Mouse (Mus musculus): ENCODE data around the gene Phkb. TPM values are rescaled to one million over a fixed set of nuclear protein-coding genes. Genes with fewer than 3 reads are reported as not detected.

The Phkb gene
- polyA plus RNA-seq, 1 experiment from 2014 or later = 32.5 TPM

DNA sequence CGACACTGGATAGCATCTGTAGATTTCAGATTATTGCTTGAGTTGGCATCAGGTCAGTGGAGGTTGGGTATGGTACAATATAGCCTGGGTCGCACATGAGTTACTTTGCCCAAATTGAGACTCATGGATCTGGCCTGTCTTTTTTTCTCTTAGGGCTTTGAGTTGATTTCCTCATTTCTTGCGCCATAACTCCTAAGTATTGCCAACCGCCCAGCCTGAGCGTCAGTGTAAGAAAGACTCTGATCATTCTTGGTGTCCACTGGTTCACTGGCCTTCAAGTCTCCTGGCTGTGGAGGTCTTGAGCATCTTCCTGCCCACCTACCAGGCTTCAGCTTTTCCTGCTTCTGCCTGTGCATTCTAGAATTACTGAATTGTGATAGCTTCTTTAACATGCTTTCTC lies 104.1 kb downstream of the Phkb start:
- POLR2A ChIA-PET = interaction anchor here (0.6 kb wide), 1 partner anchor 1568 kb away, joined by 5 read pairs; no protein-coding TSS in a partner anchor
- H3K27me3 ChIP-seq = no peaks in the 10 kb centered on the region
- in situ Hi-C loops (cut with MboI; ENCODE audit: low pct_unique_long_range_greater_than_20kb) = no loop called here
- ATAC-seq (no peak), DNase-seq (ENCODE audit: low read depth, low spot score) (no peak)
- no peak for TF ChIP-seq CTCF (IDR thresholded peaks at IDR 0.05)
- CTCF ChIA-PET = no interaction called here

DNA sequence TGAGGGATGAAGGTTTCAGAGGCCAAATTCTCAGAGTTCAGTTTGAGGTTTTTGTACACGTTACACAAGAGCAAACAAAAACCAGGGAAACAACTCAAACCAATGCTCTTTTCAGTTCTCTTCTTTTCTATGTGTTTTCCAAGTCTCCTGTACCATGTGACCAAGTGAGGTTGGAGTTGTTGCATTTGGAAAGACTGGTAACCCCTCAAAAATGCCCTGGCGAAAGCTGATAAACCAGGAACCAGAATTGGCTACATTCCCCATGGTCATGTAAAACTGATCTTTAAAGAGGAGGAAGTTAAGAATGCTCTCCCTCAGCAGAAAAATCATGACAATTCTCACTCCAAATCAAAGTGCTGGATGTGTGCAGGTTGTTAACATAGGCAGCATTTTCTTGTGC lies 117.6 kb downstream of the Phkb start:
- TF ChIP-seq CTCF (IDR thresholded peaks at IDR 0.05) = no peak
- H3K27me3 ChIP-seq = no peaks in the 10 kb centered on the region
- in situ Hi-C loops (cut with MboI; ENCODE audit: low pct_unique_long_range_greater_than_20kb) = no loop called here
- CTCF ChIA-PET = no interaction called here
- DNase-seq (ENCODE audit: low read depth, low spot score) = no peak
- no peak for ATAC-seq
- POLR2A ChIA-PET = no interaction called here

DNA sequence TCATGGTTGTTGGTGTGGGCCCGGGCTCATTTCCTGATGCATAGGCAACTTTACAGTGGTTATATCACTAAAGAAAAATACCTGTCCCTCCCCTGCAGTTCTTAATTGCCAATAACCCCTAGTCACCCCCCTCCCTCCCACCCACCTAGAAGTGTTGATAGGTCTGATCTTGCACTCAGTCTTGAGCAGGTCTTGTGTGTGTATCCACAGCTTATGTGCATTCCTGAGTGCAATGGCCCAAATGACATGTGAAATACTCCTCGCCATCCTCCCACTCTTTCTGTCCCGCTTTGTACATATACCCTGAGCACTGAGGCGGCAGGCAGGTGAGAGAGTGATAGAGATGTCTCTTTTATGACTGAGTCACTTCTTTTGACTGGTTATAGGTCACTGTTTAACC lies 119.1 kb downstream of the Phkb start:
- TF ChIP-seq CTCF (IDR thresholded peaks at IDR 0.05) = no peak
- no peaks in the 10 kb centered on the region for H3K27me3 ChIP-seq
- no peak for ATAC-seq
- CTCF ChIA-PET = no interaction called here
- POLR2A ChIA-PET = no interaction called here
- in situ Hi-C loops (cut with MboI; ENCODE audit: low pct_unique_long_range_greater_than_20kb) = no loop called here
- no peak for DNase-seq (ENCODE audit: low read depth, low spot score)

DNA sequence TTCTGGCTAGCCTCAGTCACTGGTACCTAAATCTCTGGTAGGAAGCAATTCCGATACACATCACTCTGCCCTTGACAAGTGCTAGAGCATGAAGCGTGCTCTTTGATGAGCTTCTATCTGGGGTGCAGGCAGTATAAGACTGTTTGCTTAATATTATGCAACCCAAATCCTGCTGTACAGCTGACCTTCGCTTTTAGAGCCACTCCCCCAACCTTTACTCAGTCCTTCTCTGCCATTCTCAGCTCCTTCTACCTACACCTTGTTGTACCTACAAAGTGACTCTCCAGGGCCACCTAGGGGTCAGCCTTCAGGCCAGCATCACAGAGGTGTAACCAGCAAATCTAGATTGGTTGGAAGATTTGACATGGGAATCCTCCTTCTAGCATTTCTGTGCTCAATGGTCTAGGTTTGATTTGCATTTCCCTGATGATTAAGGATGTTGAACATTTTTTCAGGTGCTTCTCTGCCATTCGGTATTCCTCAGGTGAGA lies 136.9 kb downstream of the Phkb start:
- POLR2A ChIA-PET = no interaction called here
- no peaks in the 10 kb centered on the region for H3K27me3 ChIP-seq
- DNase-seq (ENCODE audit: low read depth, low spot score) (no peak), ATAC-seq (no peak)
- TF ChIP-seq CTCF (IDR thresholded peaks at IDR 0.05) = peak; percentile 37
- CTCF ChIA-PET = no interaction called here
- in situ Hi-C loops (cut with MboI; ENCODE audit: low pct_unique_long_range_greater_than_20kb) = no loop called here

GRCm38 (mm10) chr8:85992911-85993310 lies 152.2 kb downstream of the Phkb start:
- CTCF ChIA-PET = no interaction called here
- no peaks in the 10 kb centered on the region for H3K27me3 ChIP-seq
- ATAC-seq = no peak
- in situ Hi-C loops (cut with MboI; ENCODE audit: low pct_unique_long_range_greater_than_20kb) = no loop called here
- POLR2A ChIA-PET = no interaction called here
- TF ChIP-seq CTCF (IDR thresholded peaks at IDR 0.05) = no peak
- no peak for DNase-seq (ENCODE audit: low read depth, low spot score)

DNA sequence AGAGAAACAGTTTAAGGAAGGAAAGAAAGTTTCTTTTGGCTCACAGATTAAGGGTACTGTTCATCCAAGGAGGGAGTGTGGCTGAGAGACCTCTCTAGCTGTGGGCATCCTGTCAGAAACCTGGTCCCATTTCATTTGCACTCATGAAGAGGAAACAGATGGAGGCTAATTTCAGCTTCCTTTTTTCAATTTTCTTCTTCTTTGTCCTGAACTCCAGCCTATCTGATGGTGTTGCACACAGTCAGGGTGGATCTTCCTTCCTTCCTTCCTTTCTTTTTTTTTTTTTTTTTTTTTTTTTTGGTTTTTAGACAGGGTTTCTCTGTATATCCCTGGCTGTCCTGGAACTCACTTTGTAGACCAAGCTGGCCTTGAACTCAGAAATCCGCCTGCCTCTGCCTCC lies 152.9 kb downstream of the Phkb start:
- no peak for ATAC-seq
- H3K27me3 ChIP-seq = no peaks in the 10 kb centered on the region
- ChIA-PET CTCF (no interaction called here), POLR2A (no interaction called here)
- in situ Hi-C loops (cut with MboI; ENCODE audit: low pct_unique_long_range_greater_than_20kb) = no loop called here
- TF ChIP-seq CTCF (IDR thresholded peaks at IDR 0.05) = no peak
- DNase-seq (ENCODE audit: low read depth, low spot score) = no peak

DNA sequence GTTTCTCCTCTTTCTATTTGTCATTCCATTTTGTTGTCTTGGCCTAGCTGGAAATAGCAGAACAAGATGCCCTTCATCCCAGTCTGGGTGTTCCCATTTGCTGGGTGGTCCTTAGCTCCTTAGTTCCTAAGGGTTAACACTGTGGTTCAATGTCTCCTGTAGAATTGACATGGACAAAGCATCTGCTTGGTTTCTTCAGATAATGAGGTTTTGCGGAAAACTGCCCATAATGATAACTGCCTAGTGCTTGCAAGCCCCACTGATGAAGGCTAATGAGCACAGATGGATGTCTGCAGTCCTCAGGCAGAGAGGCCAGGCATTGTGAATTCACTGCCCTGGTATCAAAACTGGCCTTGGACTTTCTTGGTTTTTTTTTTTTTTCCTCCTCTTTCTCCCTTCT lies 155.2 kb downstream of the Phkb start:
- POLR2A ChIA-PET = interaction anchor here (0.7 kb wide), 1 partner anchor 22 kb away, joined by 3 read pairs; no protein-coding TSS in a partner anchor
- no peak for DNase-seq (ENCODE audit: low read depth, low spot score)
- no peaks in the 10 kb centered on the region for H3K27me3 ChIP-seq
- no peak for ATAC-seq
- in situ Hi-C loops (cut with MboI; ENCODE audit: low pct_unique_long_range_greater_than_20kb) = no loop called here
- CTCF ChIA-PET = interaction anchor here (1.1 kb wide), 1 partner anchor 22 kb away, joined by 4 read pairs; no protein-coding TSS in a partner anchor
- no peak for TF ChIP-seq CTCF (IDR thresholded peaks at IDR 0.05)

- no peaks in the 10 kb centered on the region for H3K27me3 ChIP-seq
- ATAC-seq (no peak), DNase-seq (ENCODE audit: low read depth, low spot score) (no peak)
- CTCF ChIA-PET = no interaction called here
- POLR2A ChIA-PET = no interaction called here
- TF ChIP-seq CTCF (IDR thresholded peaks at IDR 0.05) = no peak
- in situ Hi-C loops (cut with MboI; ENCODE audit: low pct_unique_long_range_greater_than_20kb) = no loop called here
These were observed 165.7 kb downstream of the Phkb start for GRCm38 (mm10) chr8:86006485-86006884.

DNA sequence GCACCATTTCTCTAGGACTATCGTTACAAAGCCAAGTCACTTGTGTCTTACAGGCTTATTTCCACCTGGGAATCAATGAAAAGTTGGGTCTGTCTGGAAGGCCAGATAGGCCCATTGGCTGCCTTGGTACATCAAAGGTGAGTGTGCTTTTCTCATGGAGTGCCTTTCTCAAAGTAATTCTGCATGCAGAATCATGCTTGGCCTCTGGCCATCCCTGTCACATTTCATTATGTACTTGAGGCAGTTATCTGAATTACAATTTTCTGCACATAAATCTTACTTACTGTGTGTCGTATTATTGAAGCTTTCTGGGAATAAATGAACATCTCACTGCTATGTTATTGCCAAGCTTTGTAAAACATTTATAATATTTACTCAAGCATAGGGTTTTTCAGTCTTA lies 176.0 kb downstream of the Phkb start:
- POLR2A ChIA-PET = no interaction called here
- no peak for DNase-seq (ENCODE audit: low read depth, low spot score)
- H3K27me3 ChIP-seq = no peaks in the 10 kb centered on the region
- in situ Hi-C loops (cut with MboI; ENCODE audit: low pct_unique_long_range_greater_than_20kb) = no loop called here
- ATAC-seq = no peak
- TF ChIP-seq CTCF (IDR thresholded peaks at IDR 0.05) = no peak
- CTCF ChIA-PET = interaction anchor here (1.5 kb wide), 1 partner anchor 16 kb away, joined by 5 read pairs; no protein-coding TSS in a partner anchor

DNA sequence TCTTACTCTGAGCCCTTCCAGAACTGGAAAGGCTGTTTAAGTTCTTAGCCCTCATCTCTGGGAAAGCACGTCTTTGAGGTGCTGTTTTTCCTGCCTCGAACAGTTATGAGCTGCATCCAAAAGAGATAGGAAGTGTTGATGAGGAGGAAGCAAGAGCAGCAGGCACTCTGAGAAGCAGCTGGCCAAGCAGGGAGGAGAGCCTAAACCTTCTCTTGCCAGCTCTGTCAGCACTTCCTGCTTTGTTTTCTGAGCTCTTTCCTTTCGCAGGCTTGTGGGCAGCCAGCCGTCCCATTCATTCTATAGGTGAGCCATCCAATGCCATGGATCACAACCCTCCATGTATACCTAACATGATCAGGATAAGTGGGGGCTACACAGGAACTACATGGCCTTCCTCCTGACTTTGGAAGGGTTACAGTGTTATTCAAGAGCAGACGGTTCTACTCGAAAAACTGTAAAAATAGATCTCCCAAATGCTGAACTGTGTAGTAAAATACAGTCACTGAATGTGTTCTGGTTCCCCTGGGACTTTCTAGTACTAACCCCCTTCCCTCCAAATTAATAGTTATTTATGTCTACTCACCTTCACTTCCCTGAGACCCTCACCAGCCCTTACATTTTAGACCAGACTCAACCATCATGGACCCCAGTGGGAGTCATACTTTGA lies 188.0 kb downstream of the Phkb start:
- no peak for TF ChIP-seq CTCF (IDR thresholded peaks at IDR 0.05)
- POLR2A ChIA-PET = interaction anchor here (0.6 kb wide), 1 partner anchor 286 kb away, joined by 4 read pairs; no protein-coding TSS in a partner anchor
- ATAC-seq (no peak), DNase-seq (ENCODE audit: low read depth, low spot score) (no peak)
- no peaks in the 10 kb centered on the region for H3K27me3 ChIP-seq
- CTCF ChIA-PET = interaction anchor here (0.7 to 1.0 kb wide), 2 partner anchors 8 to 14 kb away, joined by 4 read pairs; no protein-coding TSS in a partner anchor
- in situ Hi-C loops (cut with MboI; ENCODE audit: low pct_unique_long_range_greater_than_20kb) = no loop called here

GRCm38 (mm10) chr8:86029451-86029850 lies 188.7 kb downstream of the Phkb start:
- no peak for TF ChIP-seq CTCF (IDR thresholded peaks at IDR 0.05)
- ATAC-seq (no peak), DNase-seq (ENCODE audit: low read depth, low spot score) (no peak)
- POLR2A ChIA-PET = no interaction called here
- CTCF ChIA-PET = no interaction called here
- H3K27me3 ChIP-seq = no peaks in the 10 kb centered on the region
- in situ Hi-C loops (cut with MboI; ENCODE audit: low pct_unique_long_range_greater_than_20kb) = no loop called here

Measured in Patski (cell line).